Mouse (Mus musculus): Measurements from ENCODE around the gene Plekhb1. TPM values are rescaled to one million over a fixed set of nuclear protein-coding genes. Genes with fewer than 3 reads are reported as not detected.

The Plekhb1 gene
- total RNA-seq, 2 experiments from 2014 or later = 2.5 to 3.2 TPM

Other genes starting within 250 kb of the Plekhb1 start
- 10 to 100 TPM; 15.7 to 43.8 TPM for gene Ucp3, start 189.4 kb downstream of the Plekhb1 start, total RNA-seq (2021)
- gene Ucp2, start 169.1 kb downstream of the Plekhb1 start, total RNA-seq (2021) = 100 to 1,000 TPM; 255 to 377 TPM
- gene Dnajb13, start 147.5 kb downstream of the Plekhb1 start, total RNA-seq (2021) = under 1 TPM in 1 of 2 experiments, not detected in 1; 0.18 TPM
- gene Coa4, start 125.3 kb downstream of the Plekhb1 start, total RNA-seq (2021) = 10 to 100 TPM; 16.2 to 17.6 TPM
- 10 to 100 TPM; 60.2 to 63.9 TPM for gene Rab6a, start 55.0 kb downstream of the Plekhb1 start, total RNA-seq (2021)
- gene Mrpl48, start 54.1 kb downstream of the Plekhb1 start, total RNA-seq (2021) = 10 to 100 TPM; 63.9 to 78.5 TPM
- gene Fam168a, start 44.2 kb upstream of the Plekhb1 start, total RNA-seq (2021) = 10 to 100 TPM; 35.2 to 39.8 TPM
- 1 to 10 TPM; 4.5 to 5.4 TPM for gene Relt, start 201.0 kb upstream of the Plekhb1 start, total RNA-seq (2021)